Mouse (Mus musculus) heart, postnatal 25 days (tissue): ENCODE data around the gene H2-K1. TPM values are rescaled to one million over a fixed set of nuclear protein-coding genes. Genes with fewer than 3 reads are reported as not detected.
"Not testable (repeated sequence)": the region's sequence is repeated elsewhere in the genome, so short reads cannot be mapped to it uniquely, and the experiment has no call there.

Experiments
- DNase-seq: peaks from one replicate; pipeline ENCODE4 v3.0.0; 2022; ENCODE audit warnings: low spot score
- intact Hi-C: fragments of 180-260 bp; cut with DNase I; formaldehyde crosslinking; loops from one replicate; pipeline ENCODE4 v1.15.1; 2025
- total RNA-seq, 2 experiments: library from RNA; stranded (reverse); gene quantifications; 2 replicates each; pipeline ENCODE4 v1.2.3; 2021

Gene H2-K1
- total RNA-seq, 2 experiments from 2014 or later: 59.9 to 88.2 TPM

DNA sequence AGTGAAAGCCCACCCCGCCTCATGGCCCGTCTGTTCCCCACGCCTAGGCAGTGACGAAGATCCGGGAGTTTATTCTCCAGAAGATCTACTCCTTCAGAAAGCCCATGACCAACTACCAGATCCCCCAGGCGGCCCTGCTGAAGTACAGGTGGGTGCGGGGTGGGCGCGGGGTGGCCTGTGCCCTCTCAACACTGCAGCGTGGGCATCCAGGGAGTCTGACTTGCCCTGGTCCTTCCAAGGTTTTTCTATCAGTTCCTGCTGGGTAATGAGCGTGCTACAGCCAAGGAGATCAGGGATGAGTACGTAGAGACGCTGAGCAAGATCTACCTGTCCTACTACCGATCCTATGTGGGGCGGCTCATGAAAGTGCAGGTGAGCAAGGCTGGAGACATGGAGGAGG is 40.2 kb downstream of the H2-K1 start:
- no peak for DNase-seq
- intact Hi-C loops: loop anchor here (2.0 to 5.0 kb wide), 2 partner anchors 1345 to 1392 kb away; no protein-coding TSS in a partner anchor

DNA sequence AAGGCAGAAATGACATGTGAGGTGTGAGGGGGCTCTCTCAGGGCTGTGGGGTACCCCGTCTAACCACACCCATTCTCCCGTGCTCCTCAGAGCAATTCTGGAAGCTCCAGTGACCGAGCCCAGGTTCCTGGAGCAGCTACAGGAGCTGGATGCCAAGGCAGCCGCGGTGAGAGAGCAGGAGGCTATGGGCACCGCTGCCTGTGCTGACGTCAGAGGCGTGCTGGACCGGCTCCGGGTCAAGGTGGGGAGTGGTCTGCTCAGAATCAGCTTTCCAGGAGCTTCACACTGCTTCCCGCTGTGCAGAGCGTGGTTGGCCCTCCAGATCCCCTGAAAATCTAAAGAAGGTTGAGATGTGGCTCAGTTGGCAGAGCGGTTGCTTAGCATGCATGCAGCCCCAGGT is 41.0 kb downstream of the H2-K1 start:
- DNase-seq: no peak
- intact Hi-C loops: loop anchor here (5.0 kb wide), 1 partner anchor 1393 kb away; no protein-coding TSS in a partner anchor

DNA sequence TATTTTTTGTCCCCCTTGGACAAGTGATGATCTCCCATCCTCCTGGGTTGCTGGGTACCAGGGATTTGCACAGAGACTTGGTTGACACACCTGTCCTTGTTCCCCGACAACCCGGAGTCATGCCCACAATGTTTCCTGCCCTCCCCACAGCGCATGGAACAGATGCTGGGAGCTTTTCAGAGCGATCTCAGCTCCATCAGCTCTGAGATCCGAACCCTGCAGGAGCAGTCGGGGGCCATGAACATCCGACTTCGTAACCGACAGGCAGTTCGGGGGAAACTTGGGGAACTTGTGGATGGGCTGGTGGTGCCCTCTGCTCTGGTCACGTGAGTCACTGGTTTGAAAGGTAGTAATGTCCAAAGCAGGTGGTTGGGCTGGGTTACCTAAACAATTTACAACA is 41.7 kb downstream of the H2-K1 start:
- intact Hi-C loops: loop anchor here (5.0 kb wide), 1 partner anchor 1394 kb away; no protein-coding TSS in a partner anchor
- DNase-seq: no peak

- DNase-seq: no peak
- intact Hi-C loops: loop anchor here (1.0 to 5.0 kb wide), 2 partner anchors 64 to 1395 kb away; no protein-coding TSS in a partner anchor
These were observed 42.7 kb downstream of the H2-K1 start for GRCm38 (mm10) chr17:33957493-33957892.

- DNase-seq: no peak
- intact Hi-C loops: loop anchor here (5.0 kb wide), 1 partner anchor 1396 kb away; no protein-coding TSS in a partner anchor
These were observed 43.8 kb downstream of the H2-K1 start for GRCm38 (mm10) chr17:33956336-33956735.

DNA sequence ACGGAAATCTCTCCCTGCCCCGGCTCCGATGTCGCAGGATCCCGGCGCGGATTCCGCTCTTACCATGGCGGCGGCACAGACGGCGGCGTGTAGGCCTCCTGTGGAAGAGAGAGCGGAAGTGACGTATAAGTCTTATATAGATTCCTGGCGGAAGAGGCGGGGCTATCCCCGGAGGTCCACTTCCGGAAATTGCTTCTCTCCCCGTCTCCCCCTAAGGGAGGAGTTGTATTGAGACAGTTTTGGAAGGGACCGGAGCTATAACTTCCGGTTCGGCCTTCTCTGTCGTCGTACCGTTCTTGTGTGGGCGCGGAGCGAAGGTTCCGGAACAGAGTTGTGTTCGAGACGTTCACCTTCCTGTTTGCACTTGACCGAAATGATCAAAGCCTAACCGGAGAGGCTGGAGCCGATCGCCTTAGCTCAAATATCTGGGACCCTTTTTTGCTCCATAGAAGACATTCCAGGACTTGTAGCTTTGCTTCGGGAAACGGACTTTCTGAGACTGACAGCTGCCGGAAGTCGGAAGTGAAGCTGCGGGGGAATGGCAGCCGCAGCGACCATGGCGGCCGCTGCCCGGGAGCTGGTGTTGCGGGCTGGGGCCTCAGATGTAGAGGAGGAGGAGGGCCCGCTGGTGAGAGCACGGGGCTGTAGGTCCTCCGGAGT is 44.5 kb downstream of the H2-K1 start, which contains the start of the genes Vps52 and Rps18:
TSS of gene Vps52 (plus strand) at position 258 of the 660 bp plus-strand sequence.
TSS of gene Rps18 (minus strand) at position 447 of the 660 bp plus-strand sequence.
- intact Hi-C loops: loop anchor here (1.0 to 5.0 kb wide), 2 partner anchors 15 to 1397 kb away; partner anchors contain the start of genes Pfdn6 and Wdr46

GRCm38 (mm10) chr17:33954646-33955554 is 45.2 kb downstream of the H2-K1 start:
- DNase-seq: no peak
- intact Hi-C loops: loop anchor here (1.0 to 5.0 kb wide), 2 partner anchors 15 to 1397 kb away; partner anchors contain the start of genes Pfdn6 and Wdr46

More for the DNA sequence above, 44.5 kb downstream of the H2-K1 start, which contains the start of the genes Vps52 and Rps18:
- DNase-seq: peak; percentile 92

DNA sequence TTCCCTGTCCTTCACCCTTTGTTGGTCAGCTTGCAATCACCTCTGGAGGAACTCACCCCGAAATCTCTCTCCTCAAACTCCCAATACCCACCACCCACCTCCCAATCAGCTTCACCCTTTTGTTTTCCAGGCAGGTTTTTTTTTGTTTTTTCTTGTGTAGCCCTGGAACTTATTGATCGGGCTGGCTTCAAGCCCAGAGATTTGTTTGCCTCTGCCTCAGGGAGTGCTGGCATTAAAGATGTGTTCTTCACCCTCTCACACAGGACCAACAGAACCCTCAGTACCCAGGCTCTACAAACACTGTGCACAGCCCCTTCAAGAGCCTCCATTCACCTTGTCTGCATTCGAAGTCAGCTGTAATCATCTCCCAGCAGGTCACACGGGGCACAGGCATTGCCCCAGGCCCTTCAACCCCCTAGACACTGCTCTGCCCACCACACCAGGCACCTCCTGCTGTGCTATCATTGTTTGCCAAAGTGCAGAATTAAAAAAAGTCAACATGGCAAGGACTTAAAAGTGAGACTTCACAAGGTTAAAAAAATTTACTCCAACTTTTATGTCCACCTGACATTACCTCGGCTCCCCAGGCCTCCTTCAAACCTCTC is 46.1 kb downstream of the H2-K1 start:
- intact Hi-C loops: no loop called here
- no peak for DNase-seq

DNA sequence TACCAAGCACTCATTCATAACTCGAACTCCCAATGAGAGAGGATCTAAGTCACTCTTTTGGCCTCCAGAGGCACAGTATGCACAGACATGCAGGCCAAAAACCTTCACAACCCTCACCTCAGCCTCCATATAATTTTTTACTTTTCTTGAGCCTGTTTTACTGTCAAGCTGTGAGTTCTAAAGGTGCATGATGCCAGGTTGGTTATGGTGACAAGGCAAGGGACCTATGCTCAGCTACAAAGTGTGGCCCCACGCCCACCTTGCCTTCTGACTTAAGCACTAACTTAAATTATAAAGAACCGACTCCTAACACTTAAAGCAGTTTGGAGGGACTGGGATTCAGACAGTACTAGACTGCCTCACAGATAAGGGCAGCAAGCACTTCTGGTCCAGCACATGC is 46.8 kb downstream of the H2-K1 start:
- intact Hi-C loops: no loop called here
- no peak for DNase-seq

- intact Hi-C loops: no loop called here
- DNase-seq: no peak
These were observed 47.3 kb downstream of the H2-K1 start for GRCm38 (mm10) chr17:33952879-33953278.

GRCm38 (mm10) chr17:33952015-33952414 is 48.1 kb downstream of the H2-K1 start:
- intact Hi-C loops, DNase-seq: not testable (repeated sequence)

DNA sequence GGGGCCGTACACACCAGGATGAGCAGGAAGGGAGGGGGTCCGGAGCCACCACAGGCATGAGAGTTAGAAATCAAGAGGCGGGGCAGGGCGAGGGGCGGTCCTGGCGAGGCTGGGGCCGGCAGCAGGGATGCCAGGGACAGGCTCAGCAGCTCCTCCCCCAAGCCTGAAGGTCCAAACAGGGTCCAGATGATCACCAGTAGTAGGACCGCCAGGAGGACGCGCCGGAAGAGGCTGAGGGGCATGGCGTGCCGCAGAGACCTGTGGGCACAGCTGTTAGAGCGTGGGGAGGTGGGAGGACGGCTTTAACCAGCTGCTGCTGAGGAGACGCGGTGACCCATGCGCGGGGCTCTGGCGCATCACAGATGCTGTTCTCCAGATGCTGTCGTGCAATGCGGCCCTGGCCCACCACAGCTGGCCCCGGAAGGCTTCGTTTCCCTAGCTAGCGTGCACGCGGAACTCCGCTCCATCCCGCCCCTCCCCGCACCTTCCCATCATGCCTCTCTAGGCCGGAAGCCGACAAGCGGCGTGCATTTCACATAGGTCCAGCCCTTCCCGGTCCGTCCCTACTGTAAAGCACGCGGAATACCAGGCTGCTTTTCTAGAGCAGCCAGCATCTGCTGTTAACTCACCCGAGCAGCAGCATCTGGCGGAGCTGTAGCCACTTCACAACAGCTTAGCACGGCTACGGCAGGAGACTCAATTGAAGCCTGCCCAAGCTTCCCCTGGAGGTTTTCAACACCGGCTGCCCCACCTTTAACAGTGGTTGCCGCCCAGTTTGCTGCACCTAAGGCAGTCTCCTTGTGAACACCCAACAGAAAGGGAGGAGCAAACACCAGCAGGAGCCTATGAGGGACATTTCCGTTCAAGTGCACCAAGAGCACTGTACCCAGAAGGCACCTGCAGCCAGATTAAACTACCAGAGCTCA is 48.9 kb downstream of the H2-K1 start, which contains the start of gene B3galt4:
TSS of gene B3galt4 (minus strand) at position 468 of the 926 bp plus-strand sequence.
- peak; percentile 54 for DNase-seq
- intact Hi-C loops: no loop called here

DNA sequence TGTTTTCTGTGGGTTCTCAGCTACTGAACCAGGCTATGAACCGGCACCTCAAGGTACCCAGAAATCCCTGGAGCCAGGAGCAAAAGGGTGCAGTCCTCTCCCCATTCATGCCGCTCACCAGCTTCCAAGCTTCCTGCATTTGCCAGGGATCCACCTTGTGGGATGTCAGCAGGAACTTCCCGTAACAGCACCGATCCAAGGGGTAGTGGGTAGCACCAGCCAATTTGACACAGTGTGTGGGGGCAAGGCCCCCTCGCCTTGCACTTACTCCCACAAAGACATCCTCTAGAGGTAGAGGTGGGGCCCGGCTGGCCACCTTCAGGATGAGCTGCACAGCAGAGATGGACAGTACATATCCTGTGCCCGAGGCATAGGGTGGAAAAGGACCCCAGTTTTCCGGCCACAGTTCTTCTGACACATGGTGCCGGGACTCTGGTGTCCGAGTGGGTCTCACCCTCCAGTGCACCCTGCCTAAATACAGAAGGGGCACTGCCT is 50.0 kb downstream of the H2-K1 start:
- DNase-seq: no peak
- intact Hi-C loops: no loop called here

DNA sequence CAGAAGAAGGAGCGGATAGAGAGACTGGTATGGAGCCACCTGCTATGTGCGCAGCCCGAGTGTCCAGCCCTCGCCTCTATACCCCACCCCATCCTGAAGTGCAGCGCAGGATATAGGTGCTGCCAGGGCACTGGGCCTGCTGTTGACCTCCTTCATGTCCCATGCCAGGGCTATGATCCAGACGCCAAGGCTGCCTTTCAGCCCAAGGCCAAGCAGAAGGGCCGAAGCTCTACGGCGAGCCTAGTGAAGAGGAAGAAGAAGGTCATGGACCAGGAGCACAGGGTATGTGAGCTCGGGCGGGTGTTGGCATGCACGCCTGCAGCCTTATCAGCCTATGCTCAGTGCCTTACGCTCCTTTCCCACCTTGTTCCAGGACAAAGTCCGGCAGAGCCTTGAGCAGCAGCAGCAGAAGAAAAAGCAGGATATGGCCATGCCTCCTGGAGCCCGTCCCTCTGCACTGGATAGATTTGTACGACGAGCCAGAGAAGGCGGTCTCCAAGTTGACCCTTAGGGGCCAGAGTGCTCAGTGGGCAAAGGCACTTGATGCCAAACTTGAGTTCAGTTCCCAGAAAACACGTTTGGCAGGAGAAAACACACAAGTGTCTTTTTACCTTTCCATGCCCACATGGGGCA is 51.1 kb downstream of the H2-K1 start:
- DNase-seq: no peak
- intact Hi-C loops: no loop called here

DNA sequence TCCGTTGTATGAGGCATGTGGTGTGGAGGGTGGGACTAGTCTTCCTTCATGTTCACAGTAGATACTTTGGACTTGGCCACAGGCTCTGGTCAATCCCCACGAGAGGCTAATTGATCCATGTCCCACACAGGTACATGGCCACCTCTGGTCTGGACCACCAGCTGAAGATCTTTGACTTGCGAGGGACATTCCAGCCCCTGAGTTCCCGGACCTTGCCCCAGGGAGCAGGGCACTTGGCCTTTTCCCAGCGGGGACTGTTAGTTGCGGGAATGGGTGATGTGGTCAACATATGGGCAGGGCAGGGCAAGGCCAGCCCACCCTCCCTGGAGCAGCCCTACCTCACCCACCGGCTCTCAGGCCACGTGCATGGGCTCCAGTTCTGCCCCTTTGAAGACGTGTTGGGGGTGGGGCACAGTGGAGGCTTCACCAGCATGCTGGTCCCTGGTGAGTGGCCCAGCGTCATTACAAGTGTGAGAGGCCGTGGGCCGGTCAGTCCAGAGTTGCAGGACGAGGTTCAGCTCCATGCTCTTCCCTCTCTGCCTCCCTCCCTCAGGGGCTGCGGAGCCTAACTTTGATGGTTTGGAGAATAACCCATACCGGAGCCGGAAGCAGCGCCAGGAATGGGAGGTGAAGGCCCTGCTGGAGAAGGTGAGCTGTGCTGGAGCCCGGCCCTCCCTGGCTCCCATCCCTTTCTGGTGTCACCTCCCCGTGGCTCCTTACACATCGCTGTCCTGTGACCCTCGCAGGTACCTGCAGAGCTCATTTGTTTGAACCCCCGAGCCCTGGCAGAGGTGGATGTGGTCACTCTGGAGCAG is 51.9 kb downstream of the H2-K1 start:
- intact Hi-C loops: no loop called here
- DNase-seq: no peak

GRCm38 (mm10) chr17:33947430-33948089 is 52.6 kb downstream of the H2-K1 start:
- DNase-seq: no peak
- intact Hi-C loops: no loop called here
